8 mouse cellular contexts compared by ENCODE assay signal in genomic region chr10:22058218-22059025, GRCm38 (mm10). TPM values are rescaled to one million over a fixed set of nuclear protein-coding genes. Genes with fewer than 3 reads are reported as not detected.
DNase-seq lines count a peak whose midpoint lies in the region; ATAC-seq lines count a peak whose summit lies in the region.

No protein-coding gene starts in this region.

- H3K36me3 ChIP-seq in intestine, embryonic 14.5 days (ENCODE audit: control insufficient read depth, insufficient read depth, low read length) = no peaks in the 10 kb centered on the region

- H3K4me3 ChIP-seq in intestine, embryonic 14.5 days (ENCODE audit: low read depth, low read length) = peak overlapping the region; percentile 47

- no peaks in the 10 kb centered on the region for H3K4me1 ChIP-seq in intestine, embryonic 14.5 days (replicated peaks; ENCODE audit: control insufficient read depth, insufficient read depth, low read length)

- H3K9me3 ChIP-seq in intestine, embryonic 14.5 days (ENCODE audit: control insufficient read depth, low read length) = no peaks in the 10 kb centered on the region

- H3K9ac ChIP-seq in intestine, embryonic 14.5 days (ENCODE audit: low read length) = peak overlapping the region; percentile 38

- H3K27ac ChIP-seq in intestine, embryonic 14.5 days (ENCODE audit: low read depth) = no peak overlapping the region

- 0 out of 2 replicates have a peak, but pooled peaks cover 3% of the 10 kb centered on the region for H3K27me3 ChIP-seq in intestine, embryonic 14.5 days (replicated peaks; ENCODE audit: control insufficient read depth, insufficient read depth, low read length)

- WGBS in intestine, embryonic 14.5 days = 7% methylated on average over 41 of the region's 41 CpGs

- peak overlapping the region; percentile 86 for H3K4me2 ChIP-seq in intestine, embryonic 14.5 days (ENCODE audit: low read length)

- peak; percentile 96 for DNase-seq in adrenal gland, postnatal 10 days
- peak; percentile 96 for DNase-seq in embryo, embryonic 9.5 days (ENCODE audit: extremely low spot score)
- DNase-seq in gastrocnemius, postnatal 36 days = peak; percentile 70 to 80
- peak; percentile 97 for DNase-seq in intestine, embryonic 14.5 days (ENCODE audit: low spot score)
- peak; percentile 84 to 95 for DNase-seq in left cerebral cortex, postnatal 10 days (ENCODE audit: extremely low spot score in 1 of 2, low spot score in 2 of 2)
- DNase-seq in right cerebral cortex, postnatal 14 days = peak; percentile 87
- DNase-seq in urinary bladder, postnatal 4 days (ENCODE audit: low spot score in 2 of 2) = peak; percentile 84 to 92

- peak; percentile 98 for ATAC-seq in intestine, embryonic 14.5 days (replicated peaks; ENCODE audit: low FRiP score, low TSS enrichment, low read depth)
- peak; percentile 98 for ATAC-seq in megakaryocyte progenitor cell, adult 5-6 weeks (replicated peaks; ENCODE audit: poor library complexity)

- intact Hi-C loops in gastrocnemius, postnatal 36 days (cut with DNase I) = no loop called here
- intact Hi-C loops in left cerebral cortex, postnatal 10 days (cut with DNase I) = no loop called here

RNA-seq across cellular contexts. Expression of gene 4930444G20Rik, which starts 9.5 kb away (rescaled TPM):
- not detected for total RNA-seq in adrenal gland, postnatal 10 days (2021)
- not detected for total RNA-seq in gastrocnemius, postnatal 36 days (2021)
- not detected in 2 replicates for polyA plus RNA-seq in intestine, embryonic 14.5 days (2014; fragmentation: Nextera tagmentation; extraction: Ambion mirVana)
- not detected for total RNA-seq in left cerebral cortex, postnatal 10 days (2021)
- not detected in 2 replicates for total RNA-seq in megakaryocyte progenitor cell, adult 5-6 weeks (2015)
- total RNA-seq in megakaryocyte progenitor cell, adult 5-6 weeks (2017) = not detected in 2 replicates
